In genomic region chr1:153532234-153532841, GRCm38 (mm10) we compare ENCODE assay signal across 8 mouse cellular contexts. TPM values are rescaled to one million over a fixed set of nuclear protein-coding genes. Genes with fewer than 3 reads are reported as not detected.
A peak's percentile ranks its signal among the peaks of the same experiment; 100 is the strongest.
DNase-seq lines count a peak whose midpoint lies in the region; ATAC-seq and TF ChIP-seq lines count a peak whose summit lies in the region.

No protein-coding gene starts in this region.

- H3K9ac ChIP-seq in lung, embryonic 14.5 days = peak overlapping the region; percentile 3
- peak overlapping the region; percentile 68 for H3K9ac ChIP-seq in heart, embryonic 14.5 days (ENCODE audit: low read length)
- peak overlapping the region; percentile 53 for H3K9ac ChIP-seq in limb, embryonic 13.5 days
- no peak overlapping the region for H3K9ac ChIP-seq in midbrain, postnatal 0 days (replicated peaks; ENCODE audit: low read length, poor library complexity, severe bottlenecking)

- TF ChIP-seq POLR2A in lung, adult 2 months (IDR thresholded peaks at IDR 0.05; ENCODE audit: borderline replicate concordance, extremely low read depth, low read depth, low read length) = no peak

- no peak for TF ChIP-seq CTCF in lung, embryonic 14.5 days (IDR thresholded peaks at IDR 0.05; ENCODE audit: low read depth)
- TF ChIP-seq CTCF in lung, adult 2 months (IDR thresholded peaks at IDR 0.05; ENCODE audit: insufficient read depth, low read length) = no peak
- no peak for TF ChIP-seq CTCF in midbrain, postnatal 0 days (IDR thresholded peaks at IDR 0.05)

- H3K4me1 ChIP-seq in lung, embryonic 14.5 days (ENCODE audit: insufficient read depth) = no peaks in the 10 kb centered on the region
- H3K4me1 ChIP-seq in lung, adult 2 months (ENCODE audit: control insufficient read depth, insufficient read depth, low read length) = no peaks in the 10 kb centered on the region
- H3K4me1 ChIP-seq in heart, embryonic 14.5 days (ENCODE audit: control insufficient read depth in 2 of 2, insufficient read depth in 2 of 2, low read length in 2 of 2) = peaks cover 3 to 5% of the 10 kb centered on the region in 2 experiments; a peak in 2 of 4 replicates
- H3K4me1 ChIP-seq in limb, embryonic 13.5 days = peaks cover 11% of the 10 kb centered on the region; the same call in 1 of the 2 replicates
- H3K4me1 ChIP-seq in midbrain, postnatal 0 days (ENCODE audit: insufficient read depth, low read length) = peaks cover 6% of the 10 kb centered on the region

- ATAC-seq in lung, embryonic 14.5 days (ENCODE audit: insufficient read depth) = peak; percentile 72; the same call in 1 of the 2 replicates
- peak; percentile 96 for ATAC-seq in common myeloid progenitor, adult 5-6 weeks (replicated peaks; ENCODE audit: low read depth, poor library complexity, severe bottlenecking)
- no peak for ATAC-seq in heart, embryonic 14.5 days (ENCODE audit: insufficient number of reproducible peaks, insufficient read depth, low FRiP score, low read depth)
- peak; percentile 72; the same call in 1 of the 2 replicates for ATAC-seq in limb, embryonic 13.5 days (ENCODE audit: low FRiP score, low read depth)
- ATAC-seq in midbrain, postnatal 0 days (ENCODE audit: low FRiP score) = no peak

- no peaks in the 10 kb centered on the region for H3K9me3 ChIP-seq in lung, embryonic 14.5 days (ENCODE audit: low read depth, low read length)
- H3K9me3 ChIP-seq in heart, embryonic 14.5 days (ENCODE audit: control insufficient read depth, low read length) = no peaks in the 10 kb centered on the region
- no peaks in the 10 kb centered on the region for H3K9me3 ChIP-seq in limb, embryonic 13.5 days
- no peaks in the 10 kb centered on the region for H3K9me3 ChIP-seq in midbrain, postnatal 0 days (ENCODE audit: low read length)

- H3K4me3 ChIP-seq in lung, embryonic 14.5 days (ENCODE audit: low read depth, low read length) = no peak overlapping the region; the same call in 1 of the 2 replicates
- H3K4me3 ChIP-seq in lung, adult 2 months (replicated peaks; ENCODE audit: extremely low read depth, low read depth, low read length) = no peak overlapping the region
- H3K4me3 ChIP-seq in heart, embryonic 14.5 days (ENCODE audit: control insufficient read depth in 1 of 2, insufficient read depth in 1 of 2, low read depth in 1 of 2, low read length in 2 of 2) = peak overlapping the region; percentile 9 to 21; a peak in 3 of 4 replicates
- no peak overlapping the region for H3K4me3 ChIP-seq in limb, embryonic 13.5 days
- no peak overlapping the region for H3K4me3 ChIP-seq in midbrain, postnatal 0 days (ENCODE audit: low read depth, low read length)

- no peak overlapping the region; the same call in 1 of the 2 replicates for H3K27ac ChIP-seq in lung, embryonic 14.5 days (ENCODE audit: low read depth)
- no peak overlapping the region; a peak in 1 of 4 replicates for H3K27ac ChIP-seq in heart, embryonic 14.5 days (replicated peaks in 1 of 2; ENCODE audit: control insufficient read depth in 1 of 2, insufficient read depth in 1 of 2, low read depth in 2 of 2, low read length in 2 of 2)
- peak overlapping the region; percentile 80; the same call in 1 of the 2 replicates for H3K27ac ChIP-seq in limb, embryonic 13.5 days
- peak overlapping the region; percentile 70 for H3K27ac ChIP-seq in midbrain, postnatal 0 days (ENCODE audit: low read depth, low read length)

- no peaks in the 10 kb centered on the region for H3K36me3 ChIP-seq in lung, embryonic 14.5 days (ENCODE audit: insufficient read depth)
- no peaks in the 10 kb centered on the region for H3K36me3 ChIP-seq in heart, embryonic 14.5 days (ENCODE audit: control insufficient read depth, insufficient read depth, low read length)
- peaks cover 8% of the 10 kb centered on the region; the same call in 1 of the 2 replicates for H3K36me3 ChIP-seq in limb, embryonic 13.5 days
- no peaks in the 10 kb centered on the region for H3K36me3 ChIP-seq in midbrain, postnatal 0 days (ENCODE audit: insufficient read depth, low read length)

- DNase-seq in lung, embryonic 14.5 days = peak; percentile 71
- DNase-seq in lung, adult 2 months = no peak
- DNase-seq in midbrain, postnatal 0 days (ENCODE audit: low spot score) = peak; percentile 47
- no peak for DNase-seq in urinary bladder, postnatal 36 days (ENCODE audit: low spot score in 2 of 2)
- DNase-seq in right cerebral cortex, postnatal 25 days = no peak

- H3K4me2 ChIP-seq in lung, embryonic 14.5 days = peak overlapping the region; percentile 40
- peak overlapping the region; percentile 60 for H3K4me2 ChIP-seq in heart, embryonic 14.5 days (ENCODE audit: low read length)
- H3K4me2 ChIP-seq in limb, embryonic 13.5 days (replicated peaks) = peak overlapping the region; percentile 36
- H3K4me2 ChIP-seq in midbrain, postnatal 0 days (ENCODE audit: low read depth, low read length, poor library complexity, severe bottlenecking) = peak overlapping the region; percentile 28

- H3K27me3 ChIP-seq in lung, embryonic 14.5 days (ENCODE audit: insufficient read depth, low read length) = no peaks in the 10 kb centered on the region
- no peaks in the 10 kb centered on the region for H3K27me3 ChIP-seq in heart, embryonic 14.5 days (ENCODE audit: control insufficient read depth, insufficient read depth, low read length)
- H3K27me3 ChIP-seq in limb, embryonic 13.5 days = no peaks in the 10 kb centered on the region
- H3K27me3 ChIP-seq in midbrain, postnatal 0 days (ENCODE audit: insufficient read depth, low read length) = no peaks in the 10 kb centered on the region

- 18% methylated on average over 12 of the region's 12 CpGs for WGBS in lung, embryonic 14.5 days
- 20% methylated on average over 12 of the region's 12 CpGs for WGBS in lung, adult 2 months
- 21% methylated on average over 12 of the region's 12 CpGs for WGBS in heart, embryonic 14.5 days
- 19% methylated on average over 12 of the region's 12 CpGs for WGBS in limb, embryonic 13.5 days
- WGBS in midbrain, postnatal 0 days = 10% methylated on average over 12 of the region's 12 CpGs

RNA-seq across cellular contexts. Expression of gene Npl, which starts 17.5 kb away (rescaled TPM):
- 7.6 and 8.1 TPM in 2 replicates for polyA plus RNA-seq in lung, embryonic 14.5 days (2014; fragmentation: Nextera tagmentation; extraction: Ambion mirVana)
- 1.0 and 1.1 TPM in 2 replicates for polyA plus RNA-seq in lung, adult 2 months (2012; rRNA removed)
- total RNA-seq in common myeloid progenitor, adult 5-6 weeks (2017) = 12.2 and 17.9 TPM in 2 replicates
- polyA plus RNA-seq in heart, embryonic 14.5 days (2014; fragmentation: Nextera tagmentation; extraction: Ambion mirVana) = 5.6 and 6.8 TPM in 2 replicates
- 9.5 and 9.9 TPM in 2 replicates for polyA plus RNA-seq in limb, embryonic 13.5 days (2015; fragmentation: Nextera tagmentation; extraction: Ambion mirVana)
- 8.1 and 11.6 TPM in 2 replicates for total RNA-seq in midbrain, postnatal 0 days (2014; rRNA removed)
- 12.0 and 12.3 TPM in 2 replicates for polyA plus RNA-seq in midbrain, postnatal 0 days (2015; fragmentation: Nextera tagmentation; extraction: Ambion mirVana)

RNA-seq across cellular contexts. Expression of gene Dhx9, which starts 44.9 kb away (rescaled TPM):
- polyA plus RNA-seq in lung, embryonic 14.5 days (2014; fragmentation: Nextera tagmentation; extraction: Ambion mirVana) = 30.7 and 30.8 TPM in 2 replicates
- 8.0 and 16.1 TPM in 2 replicates for polyA plus RNA-seq in lung, adult 2 months (2012; rRNA removed)
- total RNA-seq in common myeloid progenitor, adult 5-6 weeks (2017) = 213 and 320 TPM in 2 replicates
- 17.9 and 18.8 TPM in 2 replicates for polyA plus RNA-seq in heart, embryonic 14.5 days (2014; fragmentation: Nextera tagmentation; extraction: Ambion mirVana)
- polyA plus RNA-seq in limb, embryonic 13.5 days (2015; fragmentation: Nextera tagmentation; extraction: Ambion mirVana) = 41.7 and 42.6 TPM in 2 replicates
- total RNA-seq in midbrain, postnatal 0 days (2014; rRNA removed) = 53.7 and 134 TPM in 2 replicates
- 20.3 and 30.0 TPM in 2 replicates for polyA plus RNA-seq in midbrain, postnatal 0 days (2015; fragmentation: Nextera tagmentation; extraction: Ambion mirVana)

Comparison
In these comparisons a context has a peak if more than half of its experiments do, and no peak if none do; other contexts are left out.
1. DNase-seq: peak in lung, embryonic 14.5 days (single experiment) and midbrain, postnatal 0 days (single experiment); none in lung, adult 2 months (single experiment), urinary bladder, postnatal 36 days (0 of 2) and right cerebral cortex, postnatal 25 days (single experiment).
2. ATAC-seq: peak in lung, embryonic 14.5 days (single experiment), common myeloid progenitor, adult 5-6 weeks (single experiment) and limb, embryonic 13.5 days (single experiment); none in heart, embryonic 14.5 days (single experiment) and midbrain, postnatal 0 days (single experiment).
3. H3K27ac ChIP-seq: peak in limb, embryonic 13.5 days (single experiment) and midbrain, postnatal 0 days (single experiment); none in lung, embryonic 14.5 days (single experiment) and heart, embryonic 14.5 days (0 of 2).
4. H3K4me3 ChIP-seq: peak in heart, embryonic 14.5 days (2 of 2); none in lung, embryonic 14.5 days (single experiment), lung, adult 2 months (single experiment), limb, embryonic 13.5 days (single experiment) and midbrain, postnatal 0 days (single experiment).
5. Peak in every context shown above with its lines, with median percentiles within 50 percentile points of each other: H3K4me2 ChIP-seq.